Mouse (Mus musculus): ENCODE measurements around the gene Rptor. TPM values are rescaled to one million over a fixed set of nuclear protein-coding genes. Genes with fewer than 3 reads are reported as not detected.

Gene Rptor
- total and polyA plus RNA-seq, 3 experiments = 33.9 to 34.9 TPM; not detected in 1

DNA sequence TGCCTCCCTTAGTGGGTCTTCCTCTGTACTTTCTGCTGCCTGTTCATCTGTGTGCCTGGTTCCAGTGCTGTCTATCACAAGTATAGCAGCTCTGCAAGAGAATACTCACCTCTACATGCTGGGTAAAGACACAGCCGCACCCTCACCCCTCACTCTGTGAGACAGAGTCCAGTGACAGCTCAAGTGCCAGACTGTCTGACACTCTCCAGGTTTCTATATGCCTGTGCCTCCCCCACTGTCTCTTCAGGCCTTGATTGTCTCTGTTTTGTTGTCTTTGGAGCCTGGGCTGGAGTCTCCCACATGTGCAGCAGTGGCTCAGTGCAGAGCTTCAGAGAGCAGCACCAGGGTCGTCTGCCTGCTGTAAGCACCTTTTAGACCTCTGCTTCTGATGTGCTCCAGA lies 280.9 kb downstream of the Rptor start:
- Histone ChIP-seq H3K27me3 (ENCODE audit: control insufficient read depth in 1 of 2, insufficient read depth in 2 of 2, low read length in 2 of 2) (no peaks in the 10 kb centered on the region), H3K27ac (ENCODE audit: control insufficient read depth, low read depth, low read length) (no peak overlapping the region), H3K79me2 (ENCODE audit: control insufficient read depth, insufficient read depth, low read length, poor library complexity) (no peaks in the 10 kb centered on the region), H3K4me3 (ENCODE audit: control insufficient read depth in 1 of 2, insufficient read depth in 1 of 2, low read depth in 2 of 2, low read length in 2 of 2) (no peak overlapping the region), H3K9me3 (replicated peaks; ENCODE audit: insufficient read depth, low read length) (no peaks in the 10 kb centered on the region), H3K9ac (ENCODE audit: control insufficient read depth, low read depth, low read length, poor library complexity, severe bottlenecking) (no peak overlapping the region), H3K36me3 (ENCODE audit: control insufficient read depth in 1 of 2, insufficient read depth in 2 of 2, low read length in 2 of 2) (peaks cover 0 to 2% of the 10 kb centered on the region in 2 experiments; a peak in 2 of 4 replicates), H3K4me1 (ENCODE audit: control insufficient read depth in 1 of 2, insufficient read depth in 2 of 2, low read length in 2 of 2) (no peaks in the 10 kb centered on the region)
- no peak for DNase-seq (ENCODE audit: low read depth, low spot score)
- no peak for TF ChIP-seq TAL1 (IDR thresholded peaks at IDR 0.05; ENCODE audit: low read length)
- TF ChIP-seq MYB (IDR thresholded peaks at IDR 0.05; ENCODE audit: low read depth, low read length) = no peak
- TF ChIP-seq MXI1 (IDR thresholded peaks at IDR 0.05; ENCODE audit: low read depth, low read length) = no peak
- no peak for TF ChIP-seq ZMIZ1 (IDR thresholded peaks at IDR 0.05; ENCODE audit: low read depth, low read length)
- TF ChIP-seq MAX (IDR thresholded peaks at IDR 0.05; ENCODE audit: low read length) = no peak
- TF ChIP-seq ELF1 (IDR thresholded peaks at IDR 0.05; ENCODE audit: low read depth, low read length) = no peak
- no peak for TF ChIP-seq BHLHE40 (IDR thresholded peaks at IDR 0.05; ENCODE audit: borderline replicate concordance, low read depth, low read length)

DNA sequence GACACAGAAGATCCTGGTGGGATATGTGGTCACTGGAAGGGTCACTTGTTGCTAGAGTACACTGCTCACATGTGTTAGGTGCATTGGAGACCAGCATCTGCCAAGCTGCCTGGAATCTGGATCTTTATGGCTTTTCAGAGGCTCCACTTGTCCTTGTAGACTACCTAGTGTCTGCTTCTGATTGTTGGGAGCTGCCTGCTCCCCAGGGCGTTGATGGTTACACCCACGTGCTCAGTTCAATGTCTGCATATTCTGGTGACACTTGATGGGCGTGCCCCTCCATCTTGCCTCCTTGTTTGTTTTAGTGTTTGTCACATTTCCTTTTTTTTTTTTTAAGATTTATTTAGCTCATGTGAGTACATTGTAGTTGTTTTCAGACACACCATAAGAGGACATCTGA lies 287.3 kb downstream of the Rptor start:
- TF ChIP-seq RCOR1 (IDR thresholded peaks at IDR 0.05; ENCODE audit: low read depth, low read length) = no peak
- no peak for TF ChIP-seq CTCF (IDR thresholded peaks at IDR 0.05 in 2 of 3, conservative IDR thresholded peaks at IDR 0.05 in 1 of 3; ENCODE audit: control insufficient read depth in 1 of 3, insufficient read depth in 1 of 3, low read depth in 2 of 3, low read length in 3 of 3, poor library complexity in 1 of 3, severe bottlenecking in 1 of 3)
- no peak for TF ChIP-seq CHD1 (IDR thresholded peaks at IDR 0.05; ENCODE audit: low read depth, low read length)
- TF ChIP-seq TCF12 (IDR thresholded peaks at IDR 0.05; ENCODE audit: low read depth, low read length) = no peak
- TF ChIP-seq POLR2AphosphoS5 (IDR thresholded peaks at IDR 0.05; ENCODE audit: borderline replicate concordance, low read depth, low read length) = no peak
- no peak for TF ChIP-seq EP300 (IDR thresholded peaks at IDR 0.05; ENCODE audit: low read depth in 1 of 2, low read length in 2 of 2)
- TF ChIP-seq POLR2AphosphoS2 (IDR thresholded peaks at IDR 0.05; ENCODE audit: low read length) = no peak
- no peak for TF ChIP-seq USF1 (IDR thresholded peaks at IDR 0.05; ENCODE audit: low read depth, low read length)
- H3K36me3 ChIP-seq (ENCODE audit: control insufficient read depth in 1 of 2, insufficient read depth in 2 of 2, low read length in 2 of 2) = peaks cover 0 to 5% of the 10 kb centered on the region in 2 experiments; a peak in 2 of 4 replicates
- H3K4me3 ChIP-seq (ENCODE audit: control insufficient read depth in 1 of 2, insufficient read depth in 1 of 2, low read depth in 2 of 2, low read length in 2 of 2) = no peak overlapping the region
- no peak overlapping the region for H3K27ac ChIP-seq (ENCODE audit: control insufficient read depth, low read depth, low read length)
- no peaks in the 10 kb centered on the region for H3K27me3 ChIP-seq (ENCODE audit: control insufficient read depth in 1 of 2, insufficient read depth in 2 of 2, low read length in 2 of 2)
- H3K79me2 ChIP-seq (ENCODE audit: control insufficient read depth, insufficient read depth, low read length, poor library complexity) = no peaks in the 10 kb centered on the region
- no peak for DNase-seq (ENCODE audit: low read depth, low spot score)
- H3K9ac ChIP-seq (ENCODE audit: control insufficient read depth, low read depth, low read length, poor library complexity, severe bottlenecking) = no peak overlapping the region
- no peaks in the 10 kb centered on the region for H3K4me1 ChIP-seq (ENCODE audit: control insufficient read depth in 1 of 2, insufficient read depth in 2 of 2, low read length in 2 of 2)
- H3K9me3 ChIP-seq (replicated peaks; ENCODE audit: insufficient read depth, low read length) = no peaks in the 10 kb centered on the region

Data from MEL (cell line).